22 mouse cellular contexts compared by ENCODE assay signal in genomic region chrX:35898501-35898766, GRCm38 (mm10). TPM values are rescaled to one million over a fixed set of nuclear protein-coding genes. Genes with fewer than 3 reads are reported as not detected.
DNase-seq lines count a peak whose midpoint lies in the region; ATAC-seq lines count a peak whose summit lies in the region.
"Had no signal": no experiment of that assay in that cellular context is flagged by ENCODE, and none has a peak within 500 bp of the region (broad histone marks: within the 10 kb centered on the region; RNA-seq: fewer than 3 reads in every experiment).

No protein-coding gene starts in this region.

- peak overlapping the region; percentile 77 for H3K4me3 ChIP-seq in megakaryocyte, embryonic 14.5 days (replicated peaks)
- no peak overlapping the region for H3K4me3 ChIP-seq in macrophage (ENCODE audit: inconsistent target)
- H3K4me3 ChIP-seq: embryonic facial prominence, embryonic 12.5 days; gastrocnemius, adult 2 months; heart, embryonic 13.5 days had no signal

- peaks cover 94% of the 10 kb centered on the region for H3K79me2 ChIP-seq in macrophage (ENCODE audit: inconsistent target)

- no peak for ATAC-seq in megakaryocyte, adult 5-6 weeks (ENCODE audit: poor library complexity, severe bottlenecking)
- peak; percentile 48 for ATAC-seq in activated CD4-positive, CD25-positive, alpha-beta regulatory T cell, adult 4 months
- ATAC-seq in cerebellum, adult (ENCODE audit: insufficient number of reproducible peaks, low FRiP score, low TSS enrichment), result no peak
- ATAC-seq: forebrain, postnatal 0 days; hindbrain, embryonic 16.5 days had no signal

- H3K36me3 ChIP-seq in megakaryocyte, embryonic 14.5 days (replicated peaks; ENCODE audit: low read length), result no peaks in the 10 kb centered on the region
- H3K36me3 ChIP-seq in macrophage (ENCODE audit: inconsistent target), result no peaks in the 10 kb centered on the region
- H3K36me3 ChIP-seq: embryonic facial prominence, embryonic 12.5 days; G1E; heart, embryonic 13.5 days had no signal

- no CpG with 5 or more reads among the region's 2 CpGs for WGBS in macrophage (ENCODE audit: missing documents)

- peak overlapping the region; percentile 73 for H3K27ac ChIP-seq in macrophage
- H3K27ac ChIP-seq: embryonic facial prominence, embryonic 12.5 days; gastrocnemius, adult 2 months; heart, embryonic 13.5 days had no signal

- H3K9me3 ChIP-seq in megakaryocyte, embryonic 14.5 days, result no peaks in the 10 kb centered on the region
- H3K9me3 ChIP-seq: embryonic facial prominence, embryonic 12.5 days; heart, embryonic 13.5 days had no signal

- H3K27me3 ChIP-seq in megakaryocyte, embryonic 14.5 days (replicated peaks), result no peaks in the 10 kb centered on the region
- H3K27me3 ChIP-seq: embryonic facial prominence, embryonic 12.5 days; heart, embryonic 13.5 days had no signal

- peaks cover 29% of the 10 kb centered on the region for H3K4me1 ChIP-seq in megakaryocyte, embryonic 14.5 days
- H3K4me1 ChIP-seq: embryonic facial prominence, embryonic 12.5 days; heart, embryonic 13.5 days had no signal

- DNase-seq in CD4-positive, CD25-positive, alpha-beta regulatory T cell, adult 2 months (ENCODE audit: low read depth, low spot score), result peak; percentile 56
- no peak for DNase-seq in right cerebral cortex, postnatal 36 days (ENCODE audit: low spot score in 2 of 2)
- DNase-seq in frontal cortex, postnatal 14 days (ENCODE audit: low spot score in 2 of 2), result no peak
- DNase-seq: adrenal gland, adult 2 months; adrenal gland, postnatal 25 days; cerebellum, adult 11-12 months; cerebellum, adult 9-10 months; cerebellum, postnatal 25 days; forebrain, postnatal 0 days; gastrocnemius, adult 2 months; gastrocnemius, postnatal 36 days; heart, adult 11 months; heart, postnatal 36 days had no signal

RNA-seq across cellular contexts. Expression of gene Dock11, which starts 9.8 kb away (rescaled TPM):
- polyA plus RNA-seq in megakaryocyte, embryonic 14.5 days (2012; ENCODE audit: insufficient read depth, low replicate concordance), result 0.46 TPM in 1 of 2 replicates, not detected in the other
- 161 and 164 TPM in 2 replicates for total RNA-seq in megakaryocyte, adult 5-6 weeks (2015)
- 155 and 169 TPM in 2 replicates for total RNA-seq in megakaryocyte, adult 5-6 weeks (2017)
- polyA plus RNA-seq in activated CD4-positive, CD25-positive, alpha-beta regulatory T cell, adult 4 months (2017; shearing (Covaris generic)), result 10 to 100 TPM; 39.7 to 43.9 TPM
- 100 to 1,000 TPM in 5 of 26 experiments, 10 to 100 TPM in 21; 56.1 to 187 (median 90.7) TPM for total RNA-seq in macrophage (2018; cell fraction: chromatin; rRNA removed)
- total RNA-seq in macrophage (2018; cell fraction: cytosol; rRNA removed), result 10 to 100 TPM; 37.4 to 55.8 (median 44.9) TPM
- 100 to 1,000 TPM in 1 of 26 experiments, 10 to 100 TPM in 25; 45.1 to 131 (median 66.9) TPM for total RNA-seq in macrophage (2018; cell fraction: nucleus; rRNA removed)
- polyA plus RNA-seq in macrophage (2018), result 33.5 to 49.2 TPM (median 37.8 TPM) in 3 replicates
- total RNA-seq: G1E had no signal
- polyA plus RNA-seq: G1E had no signal

Comparison
In these comparisons a context has a peak if more than half of its experiments do, and no peak if none do; other contexts are left out.
1. RNA of gene Dock11, which starts 9.8 kb away (polyA plus RNA-seq): 33.5 to 49.2 TPM in macrophage and 39.7 to 43.9 TPM in activated CD4-positive, CD25-positive, alpha-beta regulatory T cell, adult 4 months; 0.46 TPM in megakaryocyte, embryonic 14.5 days; every median in the first group is over 10 times any median in the second.